Mouse (Mus musculus): ENCODE results near the gene Gm20388.

DNA sequence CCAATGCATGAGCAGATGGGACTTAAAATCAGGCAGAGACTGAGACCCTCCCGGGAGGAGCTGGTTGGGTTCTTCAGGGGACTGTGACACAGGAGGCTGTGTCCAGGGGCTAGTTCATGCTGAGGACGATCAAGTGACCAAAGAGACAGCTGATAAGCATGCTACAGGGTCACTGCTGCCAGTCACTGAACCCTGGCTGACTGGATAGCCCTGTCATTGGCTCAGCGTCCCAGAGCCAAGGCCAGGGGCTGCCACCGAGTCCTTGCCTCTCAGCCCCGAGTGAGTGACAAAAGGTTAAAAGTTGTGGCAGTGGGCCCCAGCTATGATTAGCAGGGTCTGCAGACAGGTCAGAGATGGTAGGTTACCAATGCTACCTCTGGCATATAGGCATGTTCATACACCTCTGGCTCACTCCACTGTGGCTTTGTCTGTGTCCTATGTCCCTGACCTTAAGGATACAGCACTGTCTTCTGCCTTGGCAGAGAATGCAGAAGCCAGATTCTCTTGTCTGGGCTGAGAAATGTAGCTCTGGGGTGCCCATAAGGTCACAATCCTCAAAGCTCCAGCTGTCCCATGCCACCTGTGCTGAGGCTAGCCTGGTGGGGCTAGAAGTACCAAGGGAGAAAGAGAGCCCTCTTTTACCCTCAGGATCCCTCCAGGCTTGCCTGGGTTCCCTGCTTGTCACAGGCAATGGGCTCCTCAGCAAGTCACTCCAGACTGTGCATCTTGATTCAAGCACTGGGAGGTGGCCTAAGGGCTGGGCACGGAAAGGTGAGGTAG, 2733.7 kb downstream of the Gm20388 start:
- TF ChIP-seq GATA1 (IDR thresholded peaks at IDR 0.05; ENCODE audit: low read length) (no peak), TAL1 (IDR thresholded peaks at IDR 0.05; ENCODE audit: low read length) (no peak)

Measured in erythroblast, embryonic 14.5 days (primary cell).